Mouse (Mus musculus) ES-Bruce4 (cell line): ENCODE results near the gene Lrrc10b. TPM values are rescaled to one million over a fixed set of nuclear protein-coding genes. Genes with fewer than 3 reads are reported as not detected.

Experiments used
- H3K27ac ChIP-seq: 2 replicates; pipeline ENCODE4 v1.5.1; 2012; ENCODE audit warnings: low read length, inconsistent platforms; ENCODE audit not compliant: insufficient read depth
- H3K27me3 ChIP-seq: 2 replicates; pipeline ENCODE4 v1.6.1; 2012; ENCODE audit warnings: mild to moderate bottlenecking, low read length, inconsistent platforms; ENCODE audit not compliant: control insufficient read depth, poor library complexity, insufficient read depth, severe bottlenecking
- H3K36me3 ChIP-seq: 2 replicates; pipeline ENCODE4 v1.6.1; 2012; ENCODE audit warnings: inconsistent platforms, mild to moderate bottlenecking, low read length, moderate library complexity; ENCODE audit not compliant: control insufficient read depth, poor library complexity, insufficient read depth, severe bottlenecking
- H3K4me1 ChIP-seq: one replicate; pipeline ENCODE4 v1.8.1; 2011; ENCODE audit warnings: low read length; ENCODE audit not compliant: control insufficient read depth, insufficient read depth
- H3K4me3 ChIP-seq: 2 replicates; pipeline ENCODE4 v1.5.1; 2011; ENCODE audit warnings: low read depth, mild to moderate bottlenecking, low read length
- H3K9ac ChIP-seq: 2 replicates; pipeline ENCODE4 v1.6.1; 2012; ENCODE audit warnings: low read depth, mild to moderate bottlenecking, inconsistent platforms; ENCODE audit not compliant: poor library complexity, severe bottlenecking
- H3K9me3 ChIP-seq: replicated peaks from 2 replicates; pipeline ENCODE4 v1.6.1; 2012; ENCODE audit warnings: mild to moderate bottlenecking, low read length, inconsistent platforms; ENCODE audit not compliant: control insufficient read depth, poor library complexity, insufficient read depth, severe bottlenecking
- CTCF ChIP-seq: IDR thresholded peaks from one replicate; pipeline ENCODE4 v1.8.1; 2011; ENCODE audit warnings: low read depth, low read length
- EP300 ChIP-seq: IDR thresholded peaks from 2 replicates; pipeline ENCODE4 v1.6.1; 2011; ENCODE audit warnings: low read depth, low read length; ENCODE audit not compliant: insufficient read depth
- POLR2A ChIP-seq: IDR thresholded peaks from one replicate; pipeline ENCODE4 v1.8.1; 2011; ENCODE audit warnings: low read length; ENCODE audit not compliant: insufficient read depth
- polyA plus RNA-seq: library from polyadenylated mRNA; stranded (reverse); fragments of >200 nt; gene quantifications from 2 replicates; pipeline ENCODE4 v1.2.4, GENCODE M21; 2011; ENCODE audit warnings: low read depth; ENCODE audit not compliant: missing spikeins, insufficient read depth, insufficient read length

The Lrrc10b gene
- polyA plus RNA-seq, 1 experiment = not detected

- Histone ChIP-seq H3K9ac (no peak overlapping the region), H3K27me3 (no peaks in the 10 kb centered on the region), H3K4me3 (no peak overlapping the region), H3K9me3 (no peaks in the 10 kb centered on the region), H3K27ac (no peak overlapping the region), H3K4me1 (no peaks in the 10 kb centered on the region), H3K36me3 (no peaks in the 10 kb centered on the region)
- TF ChIP-seq EP300 (no peak), CTCF (no peak), POLR2A (no peak)
Measured at GRCm38 (mm10) chr19:10464427-10464826, 7.2 kb upstream of the Lrrc10b start.

GRCm38 (mm10) chr19:10461584-10461983 is 4.3 kb upstream of the Lrrc10b start:
- peaks cover 6% of the 10 kb centered on the region for H3K27me3 ChIP-seq
- H3K9ac ChIP-seq = no peak overlapping the region
- no peaks in the 10 kb centered on the region for H3K4me1 ChIP-seq
- TF ChIP-seq CTCF (no peak), POLR2A (no peak), EP300 (no peak)
- H3K36me3 ChIP-seq = no peaks in the 10 kb centered on the region
- H3K9me3 ChIP-seq = no peaks in the 10 kb centered on the region
- H3K27ac ChIP-seq = no peak overlapping the region
- H3K4me3 ChIP-seq = no peak overlapping the region

- no peaks in the 10 kb centered on the region for H3K4me1 ChIP-seq
Measured at GRCm38 (mm10) chr19:10459907-10460306, 2.6 kb upstream of the Lrrc10b start.

GRCm38 (mm10) chr19:10458096-10458495 is 823 bp upstream of the Lrrc10b start:
- H3K4me1 ChIP-seq = no peaks in the 10 kb centered on the region
- no peak for TF ChIP-seq CTCF
- TF ChIP-seq POLR2A = no peak
- no peak for TF ChIP-seq EP300
- H3K27me3 ChIP-seq = peaks cover 6% of the 10 kb centered on the region
- no peaks in the 10 kb centered on the region for H3K36me3 ChIP-seq
- H3K27ac ChIP-seq = no peak overlapping the region
- H3K9ac ChIP-seq = peak overlapping the region; percentile 54; the same call in 1 of the 2 replicates
- peak overlapping the region; percentile 38; the same call in 1 of the 2 replicates for H3K4me3 ChIP-seq
- H3K9me3 ChIP-seq = no peaks in the 10 kb centered on the region

More at GRCm38 (mm10) chr19:10459907-10460306, 2.6 kb upstream of the Lrrc10b start:
- H3K9me3 ChIP-seq = no peaks in the 10 kb centered on the region
- H3K27ac ChIP-seq = no peak overlapping the region
- H3K27me3 ChIP-seq = peaks cover 6% of the 10 kb centered on the region
- no peak overlapping the region for H3K9ac ChIP-seq
- TF ChIP-seq EP300 (no peak), CTCF (no peak)
- no peaks in the 10 kb centered on the region for H3K36me3 ChIP-seq
- no peak overlapping the region for H3K4me3 ChIP-seq

- H3K4me3 ChIP-seq = peak overlapping the region; percentile 38
- H3K27ac ChIP-seq = no peak overlapping the region
- no peaks in the 10 kb centered on the region for H3K4me1 ChIP-seq
- H3K9me3 ChIP-seq = no peaks in the 10 kb centered on the region
- peak overlapping the region; percentile 54 for H3K9ac ChIP-seq
- TF ChIP-seq CTCF (no peak), POLR2A (peak; percentile 53), EP300 (no peak)
- H3K27me3 ChIP-seq = peaks cover 6% of the 10 kb centered on the region
- no peaks in the 10 kb centered on the region for H3K36me3 ChIP-seq
Measured at GRCm38 (mm10) chr19:10457484-10457800, 169 bp upstream of the Lrrc10b start.

GRCm38 (mm10) chr19:10455437-10455806 is 1.9 kb downstream of the Lrrc10b start:
- TF ChIP-seq EP300 (no peak), CTCF (no peak), POLR2A (no peak)
- Histone ChIP-seq H3K27me3 (peaks cover 6% of the 10 kb centered on the region), H3K9me3 (no peaks in the 10 kb centered on the region), H3K4me3 (no peak overlapping the region), H3K4me1 (no peaks in the 10 kb centered on the region), H3K9ac (no peak overlapping the region), H3K27ac (no peak overlapping the region), H3K36me3 (no peaks in the 10 kb centered on the region)
